Mouse (Mus musculus) myocyte (in vitro differentiated cells): Measurements from ENCODE around the gene Cox6a2. TPM values are rescaled to one million over a fixed set of nuclear protein-coding genes. Genes with fewer than 3 reads are reported as not detected.

Source experiments
- H3K27me3 ChIP-seq: one replicate; pipeline ENCODE4 v1.6.1; 2011; ENCODE audit not compliant: control insufficient read depth, insufficient read depth, insufficient read length
- H3K36me3 ChIP-seq: one replicate; pipeline ENCODE4 v1.6.1; 2011; ENCODE audit not compliant: control insufficient read depth, insufficient read depth
- H3K4me2 ChIP-seq: one replicate; pipeline ENCODE4 v1.6.1; 2011; ENCODE audit warnings: low read depth, control low read depth
- H3K4me3 ChIP-seq: one replicate; pipeline ENCODE4 v1.5.1; 2011; ENCODE audit warnings: mild to moderate bottlenecking, control low read depth, moderate library complexity
- H3K79me2 ChIP-seq: one replicate; pipeline ENCODE4 v1.6.1; 2011; ENCODE audit not compliant: control insufficient read depth, insufficient read depth
- H3ac ChIP-seq: one replicate; pipeline ENCODE4 v1.6.1; 2011; ENCODE audit not compliant: control insufficient read depth, insufficient read length
- CEBPB ChIP-seq: IDR thresholded peaks from 2 replicates; pipeline ENCODE4 v1.6.1; 2011; ENCODE audit warnings: mild to moderate bottlenecking, moderate library complexity; ENCODE audit not compliant: poor library complexity, insufficient read depth, severe bottlenecking
- E2F4 ChIP-seq: IDR thresholded peaks from one replicate; pipeline ENCODE4 v1.6.1; 2011; ENCODE audit warnings: mild to moderate bottlenecking, control low read depth, moderate library complexity; ENCODE audit not compliant: insufficient read depth
- MAX ChIP-seq: IDR thresholded peaks from one replicate; pipeline ENCODE4 v1.6.1; 2011; ENCODE audit warnings: low read depth, mild to moderate bottlenecking, control low read depth
- MYOD1 ChIP-seq, 3 experiments: IDR thresholded peaks; one replicate each; pipeline ENCODE4 v1.6.1; 2011; ENCODE audit warnings: control low read depth in 2 of 3, low read depth in 2 of 3, mild to moderate bottlenecking in 2 of 3, moderate library complexity in 1 of 3; ENCODE audit not compliant: insufficient read length in 2 of 3, control insufficient read depth in 1 of 3
- MYOG ChIP-seq, 3 experiments: IDR thresholded peaks; one replicate each; pipeline ENCODE4 v1.6.1; 2011; ENCODE audit warnings: control low read depth in 2 of 3, low read depth in 2 of 3, mild to moderate bottlenecking in 2 of 3; ENCODE audit not compliant: insufficient read length in 2 of 3, control insufficient read depth in 1 of 3, insufficient read depth in 1 of 3
- POLR2A ChIP-seq: IDR thresholded peaks from one replicate; pipeline ENCODE4 v1.6.1; 2011; ENCODE audit warnings: low read depth, mild to moderate bottlenecking, control low read depth, moderate library complexity; ENCODE audit not compliant: insufficient read length
- POLR2AphosphoS2 ChIP-seq: IDR thresholded peaks from one replicate; pipeline ENCODE4 v1.6.1; 2011; ENCODE audit warnings: low read depth, control low read depth; ENCODE audit not compliant: insufficient read length
- REST ChIP-seq: IDR thresholded peaks from one replicate; pipeline ENCODE4 v1.6.1; 2011; ENCODE audit warnings: mild to moderate bottlenecking, control low read depth, moderate library complexity; ENCODE audit not compliant: insufficient read depth, insufficient read length
- SRF ChIP-seq: IDR thresholded peaks from one replicate; pipeline ENCODE4 v1.6.1; 2011; ENCODE audit warnings: low read depth; ENCODE audit not compliant: control insufficient read depth, insufficient read length
- TCF12 ChIP-seq: IDR thresholded peaks from one replicate; pipeline ENCODE4 v1.6.1; 2011; ENCODE audit warnings: mild to moderate bottlenecking, control low read depth; ENCODE audit not compliant: poor library complexity, insufficient read depth, severe bottlenecking
- TCF3 ChIP-seq: IDR thresholded peaks from one replicate; pipeline ENCODE4 v1.6.1; 2011; ENCODE audit warnings: low read depth, control low read depth; ENCODE audit not compliant: insufficient read length
- USF1 ChIP-seq: IDR thresholded peaks from one replicate; pipeline ENCODE4 v1.6.1; 2011; ENCODE audit warnings: low read depth, mild to moderate bottlenecking, control low read depth, moderate library complexity
- polyA plus RNA-seq: library from polyadenylated mRNA; unstranded; fragments of >200 nt; fragmentation: generic; extraction: Trizol; gene quantifications from one replicate; pipeline ENCODE4 v1.2.1, GENCODE M21; 2012; ENCODE audit warnings: missing spikeins

Gene Cox6a2
- polyA plus RNA-seq, 1 experiment = 1,017 TPM

GRCm38 (mm10) chr7:128238991-128239390, 32.8 kb upstream of the Cox6a2 start:
- Histone ChIP-seq H3K4me3 (peak overlapping the region; percentile 91), H3ac (no peak overlapping the region), H3K36me3 (peaks cover 4% of the 10 kb centered on the region), H3K27me3 (no peaks in the 10 kb centered on the region), H3K4me2 (peak overlapping the region; percentile 99), H3K79me2 (no peaks in the 10 kb centered on the region)
- peak; percentile 69; the same call in 1 of the 2 replicates for TF ChIP-seq CEBPB
- no peak for TF ChIP-seq E2F4

DNA sequence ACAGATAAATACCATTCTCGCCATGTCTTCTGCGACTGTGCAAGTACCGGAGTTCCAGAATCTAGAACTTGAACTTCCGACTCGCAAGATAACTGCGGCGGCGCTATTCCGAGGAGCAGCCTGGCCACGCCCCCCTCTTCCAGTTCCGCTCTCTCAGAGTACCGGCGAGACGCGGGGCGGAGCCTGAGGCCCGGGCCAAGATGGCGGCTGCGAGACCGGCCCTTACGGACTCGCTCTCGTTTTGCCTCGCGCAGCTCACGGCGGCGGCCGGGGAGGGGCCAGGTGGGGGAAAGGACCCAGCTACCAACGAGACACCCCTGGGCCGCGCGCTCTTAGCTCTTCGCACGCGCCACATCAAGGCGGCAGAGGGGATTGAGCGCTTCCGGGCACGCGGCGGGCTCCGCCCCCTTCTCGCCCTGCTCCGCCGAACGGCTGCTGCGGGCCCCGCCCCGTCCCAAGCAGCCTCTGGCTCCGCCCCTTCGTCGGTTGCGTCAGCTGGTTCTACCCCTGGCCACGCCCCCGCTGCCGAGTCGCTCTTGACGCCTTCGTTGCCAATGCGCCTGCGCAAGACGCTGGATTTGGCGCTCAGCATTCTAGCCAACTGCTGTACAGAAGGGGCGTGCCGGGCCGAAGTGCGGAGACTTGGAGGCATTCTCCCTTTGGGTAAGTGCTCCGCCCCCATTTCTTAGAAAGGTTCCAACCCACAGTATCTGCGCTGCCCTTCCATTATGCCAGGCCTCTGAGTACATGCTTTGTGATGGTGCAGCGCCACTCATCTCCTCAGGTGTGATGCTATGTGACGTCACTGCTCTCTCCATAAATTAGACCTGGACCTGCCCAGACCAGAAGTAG, 32.0 kb upstream of the Cox6a2 start, which contains the start of gene 9130023H24Rik:
TSS of gene 9130023H24Rik (minus strand) at position 105 of the 852 bp plus-strand sequence.
- TF ChIP-seq SRF = peak; percentile 65
- peak in 1 of 3 experiments; percentile 20 for TF ChIP-seq MYOG (IDR thresholded peaks at IDR 0.05; ENCODE audit: control insufficient read depth in 1 of 3, insufficient read depth in 1 of 3, insufficient read length in 2 of 3, low read depth in 2 of 3)
- no peak for TF ChIP-seq TCF12
- TF ChIP-seq CEBPB = 0 out of 2 replicates have a peak, but pooled peaks have one; percentile 3
- peak in 2 of 3 experiments; percentile 7 to 29 for TF ChIP-seq MYOD1 (IDR thresholded peaks at IDR 0.05; ENCODE audit: control insufficient read depth in 1 of 3, insufficient read length in 2 of 3, low read depth in 2 of 3)
- peak; percentile 84 for TF ChIP-seq POLR2AphosphoS2
- TF ChIP-seq POLR2A = peak; percentile 74
- no peak for TF ChIP-seq USF1
- H3K36me3 ChIP-seq = peaks cover 4% of the 10 kb centered on the region

DNA sequence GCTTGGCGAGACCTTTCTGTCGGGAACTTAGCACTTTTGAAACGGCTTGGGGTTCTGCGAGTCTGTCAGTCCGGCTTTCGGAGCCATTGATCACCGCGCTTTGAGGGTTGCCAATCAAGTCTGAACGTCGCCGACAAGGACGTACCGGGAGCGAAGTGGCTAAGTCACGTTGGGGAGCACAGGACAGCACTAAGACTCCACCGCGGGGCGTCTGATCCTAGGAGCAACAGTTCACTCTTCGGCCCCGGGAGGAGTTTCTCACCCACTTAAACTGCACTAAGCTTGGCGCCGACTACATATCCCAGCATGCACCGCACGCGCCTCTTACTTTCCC, 31.4 kb upstream of the Cox6a2 start:
- peak overlapping the region; percentile 91 for H3K4me3 ChIP-seq
- peaks cover 4% of the 10 kb centered on the region for H3K36me3 ChIP-seq
- H3K79me2 ChIP-seq = no peaks in the 10 kb centered on the region
- H3K27me3 ChIP-seq = no peaks in the 10 kb centered on the region
- TF ChIP-seq MAX = no peak
- TF ChIP-seq CEBPB = no peak
- TF ChIP-seq MYOG (IDR thresholded peaks at IDR 0.05; ENCODE audit: control insufficient read depth in 1 of 3, insufficient read depth in 1 of 3, insufficient read length in 2 of 3, low read depth in 2 of 3) = no peak
- TF ChIP-seq POLR2A = no peak
- H3ac ChIP-seq = peak overlapping the region; percentile 77
- H3K4me2 ChIP-seq = peak overlapping the region; percentile 73

More for the DNA sequence above, 32.0 kb upstream of the Cox6a2 start, which contains the start of gene 9130023H24Rik:
- no peaks in the 10 kb centered on the region for H3K79me2 ChIP-seq
- H3K27me3 ChIP-seq = no peaks in the 10 kb centered on the region
- H3K4me3 ChIP-seq = peak within 1 kb of the TSS; percentile 91
- H3K4me2 ChIP-seq = peak within 1 kb of the TSS; percentile 99
- peak within 1 kb of the TSS; percentile 77 for H3ac ChIP-seq

GRCm38 (mm10) chr7:128236856-128237592, 30.8 kb upstream of the Cox6a2 start, which contains the start of gene Armc5:
Gene Armc5, plus strand, starts transcription at chr7:128237342.
- TF ChIP-seq MYOG (IDR thresholded peaks at IDR 0.05; ENCODE audit: control insufficient read depth in 1 of 3, insufficient read depth in 1 of 3, insufficient read length in 2 of 3, low read depth in 2 of 3) = no peak
- peak; percentile 9 for TF ChIP-seq E2F4
- TF ChIP-seq REST = no peak
- TF ChIP-seq POLR2AphosphoS2 = no peak
- peak within 1 kb of the TSS; percentile 73 for H3K4me2 ChIP-seq
- peaks cover 4% of the 10 kb centered on the region for H3K36me3 ChIP-seq
- H3K79me2 ChIP-seq = no peaks in the 10 kb centered on the region
- H3K27me3 ChIP-seq = no peaks in the 10 kb centered on the region
- H3K4me3 ChIP-seq = peak within 1 kb of the TSS; percentile 91
- peak within 1 kb of the TSS; percentile 77 for H3ac ChIP-seq

- Histone ChIP-seq H3K4me2 (peak overlapping the region; percentile 73), H3K36me3 (no peaks in the 10 kb centered on the region), H3K4me3 (peak overlapping the region; percentile 91), H3K79me2 (no peaks in the 10 kb centered on the region), H3K27me3 (no peaks in the 10 kb centered on the region), H3ac (no peak overlapping the region)
- TF ChIP-seq USF1 (no peak), MAX (no peak), TCF3 (no peak), CEBPB (no peak), REST (no peak), POLR2AphosphoS2 (no peak), MYOD1 (IDR thresholded peaks at IDR 0.05; ENCODE audit: control insufficient read depth in 1 of 3, insufficient read length in 2 of 3, low read depth in 2 of 3) (no peak), TCF12 (no peak), POLR2A (no peak), E2F4 (no peak), MYOG (IDR thresholded peaks at IDR 0.05; ENCODE audit: control insufficient read depth in 1 of 3, insufficient read depth in 1 of 3, insufficient read length in 2 of 3, low read depth in 2 of 3) (no peak), SRF (no peak)
These were observed 30.2 kb upstream of the Cox6a2 start for GRCm38 (mm10) chr7:128236426-128236825.
